Mouse (Mus musculus): ENCODE data around the gene Ehf. TPM values are rescaled to one million over a fixed set of nuclear protein-coding genes. Genes with fewer than 3 reads are reported as not detected.

Gene Ehf
- 18.2 and 28.1 TPM in 2 replicates for polyA plus RNA-seq (2014; fragmentation: Nextera tagmentation; extraction: Ambion mirVana)

- Histone ChIP-seq H3K4me1 (ENCODE audit: control insufficient read depth, insufficient read depth, low read length) (no peaks in the 10 kb centered on the region), H3K4me2 (replicated peaks; ENCODE audit: low read depth, low read length) (peak within 1 kb of the TSS; percentile 10), H3K27ac (ENCODE audit: low read length) (peak within 1 kb of the TSS; percentile 66; the same call in 1 of the 2 replicates), H3K36me3 (ENCODE audit: control insufficient read depth, insufficient read depth, low read length) (no peaks in the 10 kb centered on the region), H3K4me3 (ENCODE audit: low read depth, low read length) (peak within 1 kb of the TSS; percentile 17), H3K27me3 (ENCODE audit: control insufficient read depth, insufficient read depth, low read length) (no peaks in the 10 kb centered on the region), H3K9me3 (ENCODE audit: control insufficient read depth, low read depth, low read length) (no peaks in the 10 kb centered on the region), H3K9ac (replicated peaks; ENCODE audit: low read depth, low read length) (no peak within 1 kb of the TSS)
- ATAC-seq (ENCODE audit: insufficient number of reproducible peaks, insufficient read depth, low FRiP score, low read depth), result peak; percentile 56; the same call in 1 of the 2 replicates
- WGBS, result 41% methylated on average over 9 of the region's 9 CpGs
Measured at GRCm38 (mm10) chr2:103303132-103303531, at the start of gene Ehf. TSS of gene Ehf (minus strand) at chr2:103303278.

- Histone ChIP-seq H3K9me3 (ENCODE audit: control insufficient read depth, low read depth, low read length) (no peaks in the 10 kb centered on the region), H3K4me3 (ENCODE audit: low read depth, low read length) (no peak overlapping the region), H3K36me3 (ENCODE audit: control insufficient read depth, insufficient read depth, low read length) (no peaks in the 10 kb centered on the region), H3K4me1 (ENCODE audit: control insufficient read depth, insufficient read depth, low read length) (no peaks in the 10 kb centered on the region), H3K27ac (ENCODE audit: low read length) (no peak overlapping the region), H3K9ac (replicated peaks; ENCODE audit: low read depth, low read length) (no peak overlapping the region), H3K27me3 (ENCODE audit: control insufficient read depth, insufficient read depth, low read length) (no peaks in the 10 kb centered on the region), H3K4me2 (replicated peaks; ENCODE audit: low read depth, low read length) (no peak overlapping the region; the same call in 1 of the 2 replicates)
- ATAC-seq (ENCODE audit: insufficient number of reproducible peaks, insufficient read depth, low FRiP score, low read depth), result peak; percentile 33; the same call in 1 of the 2 replicates
- WGBS, result 2% methylated on average over 5 of the region's 5 CpGs
Measured at GRCm38 (mm10) chr2:103347417-103347891, 44.4 kb upstream of the Ehf start.

GRCm38 (mm10) chr2:103346751-103347289, 43.7 kb upstream of the Ehf start:
- no peaks in the 10 kb centered on the region for H3K27me3 ChIP-seq (ENCODE audit: control insufficient read depth, insufficient read depth, low read length)
- H3K4me2 ChIP-seq (replicated peaks; ENCODE audit: low read depth, low read length), result no peak overlapping the region
- no peak overlapping the region for H3K4me3 ChIP-seq (ENCODE audit: low read depth, low read length)
- ATAC-seq (ENCODE audit: insufficient number of reproducible peaks, insufficient read depth, low FRiP score, low read depth), result no peak
- H3K9ac ChIP-seq (replicated peaks; ENCODE audit: low read depth, low read length), result no peak overlapping the region
- H3K36me3 ChIP-seq (ENCODE audit: control insufficient read depth, insufficient read depth, low read length), result no peaks in the 10 kb centered on the region
- H3K9me3 ChIP-seq (ENCODE audit: control insufficient read depth, low read depth, low read length), result no peaks in the 10 kb centered on the region
- no peaks in the 10 kb centered on the region for H3K4me1 ChIP-seq (ENCODE audit: control insufficient read depth, insufficient read depth, low read length)
- WGBS, result 75% methylated on average over 3 of the region's 3 CpGs
- H3K27ac ChIP-seq (ENCODE audit: low read length), result no peak overlapping the region

GRCm38 (mm10) chr2:103343611-103344010, 40.5 kb upstream of the Ehf start:
- WGBS, result 65% methylated on average over 7 of the region's 7 CpGs
- ATAC-seq (ENCODE audit: insufficient number of reproducible peaks, insufficient read depth, low FRiP score, low read depth), result no peak
- Histone ChIP-seq H3K9me3 (ENCODE audit: control insufficient read depth, low read depth, low read length) (no peaks in the 10 kb centered on the region), H3K36me3 (ENCODE audit: control insufficient read depth, insufficient read depth, low read length) (no peaks in the 10 kb centered on the region), H3K27ac (ENCODE audit: low read length) (no peak overlapping the region), H3K4me3 (ENCODE audit: low read depth, low read length) (no peak overlapping the region), H3K27me3 (ENCODE audit: control insufficient read depth, insufficient read depth, low read length) (no peaks in the 10 kb centered on the region), H3K9ac (replicated peaks; ENCODE audit: low read depth, low read length) (no peak overlapping the region), H3K4me1 (ENCODE audit: control insufficient read depth, insufficient read depth, low read length) (no peaks in the 10 kb centered on the region), H3K4me2 (replicated peaks; ENCODE audit: low read depth, low read length) (no peak overlapping the region)

GRCm38 (mm10) chr2:103342123-103342522, 39.0 kb upstream of the Ehf start:
- Histone ChIP-seq H3K27ac (ENCODE audit: low read length) (no peak overlapping the region), H3K9ac (replicated peaks; ENCODE audit: low read depth, low read length) (no peak overlapping the region), H3K27me3 (ENCODE audit: control insufficient read depth, insufficient read depth, low read length) (no peaks in the 10 kb centered on the region), H3K9me3 (ENCODE audit: control insufficient read depth, low read depth, low read length) (no peaks in the 10 kb centered on the region), H3K4me1 (ENCODE audit: control insufficient read depth, insufficient read depth, low read length) (no peaks in the 10 kb centered on the region), H3K4me3 (ENCODE audit: low read depth, low read length) (no peak overlapping the region), H3K36me3 (ENCODE audit: control insufficient read depth, insufficient read depth, low read length) (no peaks in the 10 kb centered on the region), H3K4me2 (replicated peaks; ENCODE audit: low read depth, low read length) (no peak overlapping the region)
- ATAC-seq (ENCODE audit: insufficient number of reproducible peaks, insufficient read depth, low FRiP score, low read depth), result no peak
- WGBS, result 82% methylated on average over 1 of the region's 1 CpGs

- Histone ChIP-seq H3K27me3 (ENCODE audit: control insufficient read depth, insufficient read depth, low read length) (no peaks in the 10 kb centered on the region), H3K36me3 (ENCODE audit: control insufficient read depth, insufficient read depth, low read length) (no peaks in the 10 kb centered on the region), H3K9ac (replicated peaks; ENCODE audit: low read depth, low read length) (no peak overlapping the region), H3K4me2 (replicated peaks; ENCODE audit: low read depth, low read length) (no peak overlapping the region), H3K9me3 (ENCODE audit: control insufficient read depth, low read depth, low read length) (no peaks in the 10 kb centered on the region), H3K4me3 (ENCODE audit: low read depth, low read length) (no peak overlapping the region), H3K27ac (ENCODE audit: low read length) (no peak overlapping the region), H3K4me1 (ENCODE audit: control insufficient read depth, insufficient read depth, low read length) (no peaks in the 10 kb centered on the region)
- 97% methylated on average over 1 of the region's 1 CpGs for WGBS
- ATAC-seq (ENCODE audit: insufficient number of reproducible peaks, insufficient read depth, low FRiP score, low read depth), result no peak
Measured at GRCm38 (mm10) chr2:103341375-103341971, 38.4 kb upstream of the Ehf start.

GRCm38 (mm10) chr2:103338706-103339105, 35.6 kb upstream of the Ehf start:
- H3K36me3 ChIP-seq (ENCODE audit: control insufficient read depth, insufficient read depth, low read length), result no peaks in the 10 kb centered on the region
- no peaks in the 10 kb centered on the region for H3K27me3 ChIP-seq (ENCODE audit: control insufficient read depth, insufficient read depth, low read length)
- no peak overlapping the region for H3K4me2 ChIP-seq (replicated peaks; ENCODE audit: low read depth, low read length)
- 78% methylated on average over 6 of the region's 6 CpGs for WGBS
- no peak for ATAC-seq (ENCODE audit: insufficient number of reproducible peaks, insufficient read depth, low FRiP score, low read depth)
- H3K9ac ChIP-seq (replicated peaks; ENCODE audit: low read depth, low read length), result no peak overlapping the region
- no peaks in the 10 kb centered on the region for H3K9me3 ChIP-seq (ENCODE audit: control insufficient read depth, low read depth, low read length)
- no peaks in the 10 kb centered on the region for H3K4me1 ChIP-seq (ENCODE audit: control insufficient read depth, insufficient read depth, low read length)
- H3K27ac ChIP-seq (ENCODE audit: low read length), result no peak overlapping the region
- no peak overlapping the region for H3K4me3 ChIP-seq (ENCODE audit: low read depth, low read length)

GRCm38 (mm10) chr2:103337370-103337769, 34.3 kb upstream of the Ehf start:
- no peak for ATAC-seq (ENCODE audit: insufficient number of reproducible peaks, insufficient read depth, low FRiP score, low read depth)
- WGBS, result 84% methylated on average over 3 of the region's 3 CpGs

More at GRCm38 (mm10) chr2:103337370-103337769, 34.3 kb upstream of the Ehf start:
- no peaks in the 10 kb centered on the region for H3K9me3 ChIP-seq (ENCODE audit: control insufficient read depth, low read depth, low read length)
- no peak overlapping the region for H3K27ac ChIP-seq (ENCODE audit: low read length)
- H3K4me2 ChIP-seq (replicated peaks; ENCODE audit: low read depth, low read length), result no peak overlapping the region
- no peaks in the 10 kb centered on the region for H3K27me3 ChIP-seq (ENCODE audit: control insufficient read depth, insufficient read depth, low read length)
- no peak overlapping the region for H3K4me3 ChIP-seq (ENCODE audit: low read depth, low read length)
- H3K4me1 ChIP-seq (ENCODE audit: control insufficient read depth, insufficient read depth, low read length), result no peaks in the 10 kb centered on the region
- H3K9ac ChIP-seq (replicated peaks; ENCODE audit: low read depth, low read length), result no peak overlapping the region
- H3K36me3 ChIP-seq (ENCODE audit: control insufficient read depth, insufficient read depth, low read length), result no peaks in the 10 kb centered on the region
